Mouse (Mus musculus) cerebellum, adult 2 months (tissue): ENCODE measurements around the gene Bola1. TPM values are rescaled to one million over a fixed set of nuclear protein-coding genes. Genes with fewer than 3 reads are reported as not detected.
A peak's percentile ranks its signal among the peaks of the same experiment; 100 is the strongest.
"Not testable (repeated sequence)": the region's sequence is repeated elsewhere in the genome, so short reads cannot be mapped to it uniquely, and the experiment has no call there.

Experiments
- DNase-seq, 2 experiments: peaks; one replicate each; pipeline ENCODE4 v3.0.0; 2021
- H3K27ac ChIP-seq: fragments of 200-500 bp; 2 replicates; pipeline ENCODE4 v1.5.1; 2012; ENCODE audit warnings: low read length, control low read depth, inconsistent platforms; ENCODE audit not compliant: insufficient read depth
- H3K27me3 ChIP-seq: fragments of 200-500 bp; 2 replicates; pipeline ENCODE4 v1.6.1; 2012; ENCODE audit warnings: inconsistent platforms, mild to moderate bottlenecking, low read length, moderate library complexity; ENCODE audit not compliant: control insufficient read depth, insufficient read depth
- H3K4me1 ChIP-seq: fragments of 200-500 bp; 2 replicates; pipeline ENCODE4 v1.6.1; 2011; ENCODE audit warnings: low read length; ENCODE audit not compliant: control insufficient read depth, insufficient read depth
- H3K4me3 ChIP-seq: fragments of 200-500 bp; replicated peaks from 2 replicates; pipeline ENCODE3; 2011; ENCODE audit warnings: mild to moderate bottlenecking, low read depth, low read length, control low read depth; ENCODE audit not compliant: insufficient read depth
- CTCF ChIP-seq: fragments of 200-500 bp; IDR thresholded peaks from 2 replicates; pipeline ENCODE4 v1.5.1; 2011; ENCODE audit warnings: low read depth, mild to moderate bottlenecking, control low read depth, low read length, moderate library complexity, borderline replicate concordance; ENCODE audit not compliant: insufficient read depth
- POLR2A ChIP-seq: fragments of 200-500 bp; IDR thresholded peaks from 2 replicates; pipeline ENCODE4 v1.6.1; 2011; ENCODE audit warnings: low read length, control low read depth, borderline replicate concordance; ENCODE audit not compliant: insufficient read depth
- WGBS: fragments of 180-500 bp; shearing (Covaris S2); methylation state at CpG from one replicate; pipeline ENCODE4 v1.1.7; 2018; 5-methylcytosine and 5-hydroxymethylcytosine counted together
- polyA plus RNA-seq: library from polyadenylated mRNA; depleted of rRNA; stranded (reverse); fragments of >200 nt; gene quantifications from 2 replicates; pipeline ENCODE4 v1.2.3, GENCODE M21; 2012

Bola1 gene
- polyA plus RNA-seq, 1 experiment = 47.0 TPM

DNA sequence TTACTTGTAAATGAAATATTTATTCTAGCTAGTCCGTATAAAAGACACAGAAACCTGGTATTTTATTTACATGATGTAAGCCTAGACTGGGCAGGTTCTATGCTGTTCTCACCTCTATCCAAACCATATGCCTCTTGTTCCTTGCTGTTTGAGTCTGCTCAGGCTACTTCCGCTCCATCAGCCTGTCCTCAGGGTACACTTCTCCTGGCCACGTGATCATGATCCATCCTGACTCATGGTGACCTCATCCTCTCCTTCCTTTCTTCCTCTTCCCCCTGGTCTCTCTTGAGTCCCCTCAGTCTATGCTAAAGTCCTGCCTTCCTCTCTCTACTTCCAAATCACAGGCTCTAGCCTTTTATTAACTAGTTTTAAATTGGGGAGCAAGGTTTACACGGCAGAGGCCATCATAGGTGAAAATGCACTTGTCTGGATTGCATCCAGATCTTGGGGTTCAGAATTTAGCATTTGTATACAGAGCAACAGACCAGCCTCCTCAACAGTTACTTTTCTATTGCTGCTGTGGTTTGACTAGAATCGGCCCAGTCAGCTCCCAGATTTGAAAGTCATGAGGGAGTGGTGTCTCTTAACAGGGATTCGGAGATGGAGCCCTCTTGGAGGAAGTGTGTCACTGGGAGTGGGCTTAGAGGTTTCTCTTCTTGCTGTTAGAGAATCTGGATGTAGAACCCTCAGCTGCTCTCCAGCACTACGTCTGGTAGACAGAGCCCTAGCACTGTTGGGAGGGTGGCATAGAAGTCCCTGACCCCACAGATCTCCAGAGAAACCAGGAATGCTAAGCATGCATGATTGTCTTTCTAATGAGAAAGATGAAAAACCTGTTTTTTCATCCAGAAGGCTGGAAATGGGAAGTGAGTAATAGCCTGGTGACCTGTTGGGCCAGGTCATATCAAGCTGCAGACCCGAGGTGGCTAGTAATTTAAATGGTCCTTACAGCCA is 7.5 kb upstream of the Bola1 start:
- Histone ChIP-seq H3K4me3 (no peak overlapping the region), H3K27ac (no peak overlapping the region), H3K27me3 (no peaks in the 10 kb centered on the region), H3K4me1 (peaks cover 12% of the 10 kb centered on the region; the same call in 1 of the 2 replicates)
- DNase-seq = no peak
- TF ChIP-seq POLR2A = no peak
- 71% methylated on average over 8 of the region's 8 CpGs for WGBS

GRCm38 (mm10) chr3:96225421-96225820 is 5.9 kb upstream of the Bola1 start:
- TF ChIP-seq POLR2A = no peak
- no peak for TF ChIP-seq CTCF
- H3K4me1 ChIP-seq = peaks cover 12% of the 10 kb centered on the region; the same call in 1 of the 2 replicates
- 24% methylated on average over 2 of the region's 2 CpGs for WGBS

DNA sequence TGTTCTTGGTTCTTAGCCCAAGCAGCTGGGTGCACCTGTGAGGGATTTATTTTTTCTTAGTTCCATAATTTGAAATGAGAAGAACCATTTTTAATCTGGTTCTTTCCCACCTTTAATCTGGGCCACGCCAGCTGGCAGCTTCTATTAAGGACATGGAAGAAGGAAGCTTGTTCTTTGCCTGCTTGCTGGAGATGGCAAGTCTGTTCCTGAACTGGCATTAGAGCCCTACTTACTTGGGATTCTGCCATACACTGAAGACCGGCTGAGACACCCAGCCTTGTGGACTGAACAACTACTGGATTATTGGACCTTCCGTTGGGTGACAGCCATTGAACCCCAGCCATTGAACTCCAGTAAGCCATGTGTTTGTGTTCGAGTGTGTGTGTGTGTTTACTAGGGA is 3.3 kb upstream of the Bola1 start:
- Histone ChIP-seq H3K4me1 (peaks cover 12% of the 10 kb centered on the region; the same call in 1 of the 2 replicates), H3K4me3 (no peak overlapping the region), H3K27me3 (no peaks in the 10 kb centered on the region), H3K27ac (no peak overlapping the region)
- DNase-seq = peak in 1 of 2 experiments; percentile 32
- TF ChIP-seq POLR2A (no peak), CTCF (no peak)
- WGBS = 37% methylated on average over 4 of the region's 4 CpGs

More at GRCm38 (mm10) chr3:96225421-96225820, 5.9 kb upstream of the Bola1 start:
- Histone ChIP-seq H3K27ac (no peak overlapping the region), H3K4me3 (no peak overlapping the region), H3K27me3 (no peaks in the 10 kb centered on the region)
- no peak for DNase-seq

DNA sequence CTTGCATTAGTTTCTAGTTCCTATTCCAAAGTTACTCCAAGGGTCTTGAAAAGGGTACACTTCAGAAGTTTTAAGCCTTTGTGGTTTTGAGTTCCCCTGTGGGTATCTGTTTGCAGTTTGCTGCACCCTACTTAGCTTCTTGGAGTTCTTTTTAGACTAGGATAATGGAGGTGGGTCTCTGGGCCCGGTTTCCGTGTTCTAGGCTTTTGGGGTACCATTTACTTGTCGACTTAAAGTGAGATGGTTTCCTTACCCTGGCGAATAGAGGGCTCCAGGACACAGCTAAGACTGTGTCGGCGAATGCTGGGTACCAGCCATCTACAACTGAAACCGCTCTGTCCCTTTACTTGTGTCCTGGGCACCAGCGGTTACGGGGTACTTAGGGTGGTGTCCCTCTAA is 2.1 kb upstream of the Bola1 start:
- peak overlapping the region; percentile 80 for H3K27ac ChIP-seq
- no peak for TF ChIP-seq POLR2A
- no peak for TF ChIP-seq CTCF
- peak overlapping the region; percentile 73 for H3K4me3 ChIP-seq
- H3K4me1 ChIP-seq = peaks cover 12% of the 10 kb centered on the region; the same call in 1 of the 2 replicates
- DNase-seq = peak; percentile 25 to 48
- 6% methylated on average over 9 of the region's 9 CpGs for WGBS
- H3K27me3 ChIP-seq = no peaks in the 10 kb centered on the region

DNA sequence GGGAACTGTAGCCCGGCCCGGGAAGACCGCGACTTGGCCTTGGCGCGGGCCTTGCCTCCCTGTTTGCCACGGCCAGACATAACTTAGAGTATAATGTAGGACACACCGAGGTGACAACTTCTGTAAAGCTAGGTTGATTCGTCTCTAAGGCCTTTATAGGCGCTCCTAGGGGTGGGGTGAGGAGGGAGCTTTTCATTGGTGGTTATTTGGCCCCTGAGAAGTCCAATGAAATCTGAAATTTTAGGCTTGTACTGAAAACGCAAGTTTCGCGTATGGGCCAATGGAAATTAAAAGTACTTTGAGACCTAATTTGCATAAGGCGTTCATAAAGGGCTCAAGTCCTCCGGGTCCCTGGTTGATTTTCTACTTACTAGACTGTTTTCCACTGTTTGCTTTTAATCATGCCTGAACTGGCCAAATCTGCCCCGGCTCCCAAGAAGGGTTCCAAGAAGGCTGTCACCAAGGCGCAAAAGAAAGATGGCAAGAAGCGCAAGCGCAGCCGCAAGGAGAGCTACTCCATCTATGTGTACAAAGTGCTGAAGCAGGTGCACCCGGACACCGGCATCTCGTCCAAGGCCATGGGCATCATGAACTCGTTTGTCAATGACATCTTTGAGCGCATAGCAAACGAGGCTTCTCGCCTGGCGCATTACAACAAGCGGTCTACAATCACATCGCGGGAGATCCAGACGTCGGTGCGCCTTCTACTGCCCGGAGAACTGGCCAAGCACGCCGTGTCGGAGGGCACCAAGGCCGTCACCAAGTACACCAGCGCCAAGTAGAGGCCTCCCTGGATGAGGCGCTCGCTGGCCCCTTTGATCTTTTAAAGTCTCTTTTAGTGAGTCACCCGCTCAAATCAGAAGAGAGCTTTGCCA is 1.5 kb upstream of the Bola1 start, which contains the start of the genes Hist2h2ac and Hist2h2be:
Gene Hist2h2ac, minus strand, starts transcription at position 116 of the 875 bp plus-strand sequence.
Gene Hist2h2be, plus strand, starts transcription at position 355 of the 875 bp plus-strand sequence.
- peak within 1 kb of the TSS; percentile 87 for H3K27ac ChIP-seq
- peaks cover 12% of the 10 kb centered on the region; the same call in 1 of the 2 replicates for H3K4me1 ChIP-seq
- H3K27me3 ChIP-seq = no peaks in the 10 kb centered on the region
- TF ChIP-seq CTCF = no peak
- peak; percentile 92; the same call in 1 of the 2 replicates for TF ChIP-seq POLR2A
- peak within 1 kb of the TSS; percentile 77 for H3K4me3 ChIP-seq
- under 1% methylated on average over 43 of the region's 43 CpGs for WGBS
- DNase-seq = peak; percentile 88 to 94

GRCm38 (mm10) chr3:96220131-96220764 is 739 bp upstream of the Bola1 start:
- H3K4me1 ChIP-seq, H3K27me3 ChIP-seq, DNase-seq: not testable (repeated sequence)
- peak overlapping the region; percentile 77 for H3K4me3 ChIP-seq
- under 1% methylated on average over 40 of the region's 47 CpGs for WGBS
- H3K27ac ChIP-seq = peak overlapping the region; percentile 87

- peak in 1 of 2 experiments; percentile 62 for DNase-seq
- TF ChIP-seq POLR2A (no peak), CTCF (peak; percentile 44; the same call in 1 of the 2 replicates)
- H3K27ac ChIP-seq = peak overlapping the region; percentile 99
- peak overlapping the region; percentile 91 for H3K4me3 ChIP-seq
- H3K27me3 ChIP-seq = no peaks in the 10 kb centered on the region
- peaks cover 4% of the 10 kb centered on the region; the same call in 1 of the 2 replicates for H3K4me1 ChIP-seq
- under 1% methylated on average over 12 of the region's 12 CpGs for WGBS
Observed at GRCm38 (mm10) chr3:96219191-96219641, 293 bp downstream of the Bola1 start.
